Mouse (Mus musculus) liver, postnatal 0 days (tissue): ENCODE data around the gene Gm9945. TPM values are rescaled to one million over a fixed set of nuclear protein-coding genes. Genes with fewer than 3 reads are reported as not detected.

Experiments
- ATAC-seq: fragments of 200-750 bp; cut with Nextera tagmentation; 2 replicates; pipeline ENCODE4 v1.8.0; 2017; ENCODE audit warnings: mild to moderate bottlenecking, moderate library complexity
- DNase-seq: peaks from one replicate; pipeline ENCODE4 v3.0.0-alpha.2; 2016
- H3K27ac ChIP-seq: fragments of 300-500 bp; sonication (generic); 2 replicates; pipeline ENCODE4 v1.5.1; 2014; ENCODE audit warnings: antibody characterized with exemption, moderate library complexity, mild to moderate bottlenecking, low read depth
- H3K27me3 ChIP-seq: fragments of 300-500 bp; sonication (generic); 2 replicates; pipeline ENCODE4 v1.6.1; 2014; ENCODE audit warnings: low read length, control low read depth, mixed read lengths; ENCODE audit not compliant: insufficient read depth
- H3K36me3 ChIP-seq: fragments of 300-500 bp; sonication (generic); replicated peaks from 2 replicates; pipeline ENCODE4 v1.6.1; 2014; ENCODE audit warnings: mild to moderate bottlenecking, control low read depth, low read length, moderate library complexity, mixed read lengths; ENCODE audit not compliant: insufficient read depth
- H3K4me1 ChIP-seq: fragments of 300-500 bp; sonication (generic); 2 replicates; pipeline ENCODE4 v1.6.1; 2014; ENCODE audit warnings: antibody characterized with exemption, mild to moderate bottlenecking, control low read depth; ENCODE audit not compliant: insufficient read depth
- H3K4me2 ChIP-seq: fragments of 300-500 bp; sonication (generic); 2 replicates; pipeline ENCODE4 v1.6.1; 2014; ENCODE audit warnings: low read depth, mild to moderate bottlenecking, low read length, moderate library complexity, mixed read lengths
- H3K4me3 ChIP-seq: fragments of 300-500 bp; sonication (generic); 2 replicates; pipeline ENCODE4 v1.5.1; 2014; ENCODE audit warnings: low read depth, low read length
- H3K9ac ChIP-seq: fragments of 300-500 bp; sonication (generic); replicated peaks from 2 replicates; pipeline ENCODE4 v1.6.1; 2014; ENCODE audit warnings: mild to moderate bottlenecking, moderate library complexity
- H3K9me3 ChIP-seq: fragments of 300-500 bp; sonication (generic); 2 replicates; pipeline ENCODE4 v1.6.1; 2016; ENCODE audit warnings: mild to moderate bottlenecking, control low read depth, low read length, mixed read lengths
- CTCF ChIP-seq: sonication (generic); IDR thresholded peaks from 2 replicates; pipeline ENCODE4 v1.5.1; 2016; ENCODE audit warnings: antibody characterized with exemption, low read depth
- EP300 ChIP-seq: IDR thresholded peaks from 2 replicates; pipeline ENCODE4 v1.6.1; 2016; ENCODE audit warnings: antibody characterized with exemption, low read depth, mild to moderate bottlenecking
- WGBS: fragments of 180-500 bp; shearing (Covaris S2); extraction: QIAGEN DNeasy Blood & Tissue Kit; methylation state at CpG from one replicate; pipeline ENCODE4 v1.1.7; 2014; ENCODE audit not compliant: insufficient replicate concordance; 5-methylcytosine and 5-hydroxymethylcytosine counted together
- polyA plus RNA-seq: library from polyadenylated mRNA; unstranded; fragments of >200 nt; fragmentation: Nextera tagmentation; extraction: Ambion mirVana; gene quantifications from 2 replicates; pipeline ENCODE4 v1.2.1, GENCODE M21; 2015

The Gm9945 gene
- polyA plus RNA-seq, 1 experiment from 2014 or later, result 0.15 TPM

GRCm38 (mm10) chr11:53457372-53457954, 22.5 kb upstream of the Gm9945 start:
- DNase-seq (peak; percentile 37), ATAC-seq (peak; percentile 67)
- Histone ChIP-seq H3K9me3 (no peaks in the 10 kb centered on the region), H3K27ac (peak overlapping the region; percentile 89), H3K4me1 (peaks cover 5% of the 10 kb centered on the region; the same call in 1 of the 2 replicates), H3K27me3 (peaks cover 16% of the 10 kb centered on the region), H3K9ac (peak overlapping the region; percentile 67), H3K36me3 (no peaks in the 10 kb centered on the region), H3K4me3 (peak overlapping the region; percentile 60), H3K4me2 (peak overlapping the region; percentile 80)
- 15% methylated on average over 29 of the region's 29 CpGs for WGBS
- peak; percentile 47 for TF ChIP-seq CTCF
- no peak for TF ChIP-seq EP300

DNA sequence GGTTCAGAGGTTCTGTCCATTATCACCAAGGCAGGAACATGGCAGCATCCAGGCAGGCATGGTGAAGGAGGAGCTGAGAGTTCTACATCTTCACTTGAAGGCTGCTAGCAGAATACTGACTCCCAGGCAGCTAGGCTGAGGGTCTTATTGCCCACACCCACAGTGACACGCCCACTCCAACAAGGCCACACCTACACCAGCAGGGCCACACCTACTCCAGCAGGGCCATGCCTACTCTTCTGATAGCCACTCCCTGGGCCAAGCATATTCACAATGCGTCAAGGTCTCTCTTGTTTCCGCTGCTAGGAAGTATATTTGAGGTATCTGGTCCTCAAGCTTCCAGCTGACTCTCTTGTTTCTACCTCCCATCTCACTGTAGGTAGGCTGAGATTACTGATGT, 21.0 kb upstream of the Gm9945 start:
- Histone ChIP-seq H3K9ac (no peak overlapping the region), H3K4me1 (peaks cover 13% of the 10 kb centered on the region), H3K36me3 (no peaks in the 10 kb centered on the region; the same call in 1 of the 2 replicates), H3K9me3 (no peaks in the 10 kb centered on the region), H3K4me2 (no peak overlapping the region), H3K27ac (no peak overlapping the region), H3K4me3 (no peak overlapping the region), H3K27me3 (peaks cover 32% of the 10 kb centered on the region)
- no peak for DNase-seq
- WGBS, result 65% methylated on average over 3 of the region's 3 CpGs
- no peak for ATAC-seq
- TF ChIP-seq EP300 (no peak), CTCF (no peak)

DNA sequence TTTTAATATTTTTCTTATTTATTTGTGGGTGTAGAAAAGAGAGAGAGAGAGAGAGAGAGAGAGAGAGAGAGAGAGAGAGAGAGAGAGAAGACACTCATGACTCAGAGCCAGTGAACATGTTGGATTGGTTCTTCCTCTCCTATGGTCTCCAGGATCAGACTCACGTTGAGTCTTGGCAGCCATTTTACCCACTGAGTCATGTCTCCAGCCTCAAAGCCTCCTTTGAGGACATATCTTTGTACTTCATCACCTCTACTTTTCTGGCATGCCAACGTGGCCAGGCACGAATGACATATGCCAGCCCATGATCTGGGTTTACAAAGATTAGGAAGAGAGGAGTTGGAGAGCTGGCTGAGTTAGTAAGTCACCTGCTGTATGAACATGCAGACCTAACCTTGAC, 19.8 kb upstream of the Gm9945 start:
- Histone ChIP-seq H3K9ac (no peak overlapping the region), H3K27ac (no peak overlapping the region), H3K36me3 (no peaks in the 10 kb centered on the region; the same call in 1 of the 2 replicates), H3K9me3 (no peaks in the 10 kb centered on the region), H3K27me3 (peaks cover 44% of the 10 kb centered on the region), H3K4me1 (peaks cover 13% of the 10 kb centered on the region), H3K4me2 (no peak overlapping the region), H3K4me3 (no peak overlapping the region)
- ATAC-seq (no peak), DNase-seq (no peak)
- WGBS, result 68% methylated on average over 3 of the region's 3 CpGs
- no peak for TF ChIP-seq EP300

DNA sequence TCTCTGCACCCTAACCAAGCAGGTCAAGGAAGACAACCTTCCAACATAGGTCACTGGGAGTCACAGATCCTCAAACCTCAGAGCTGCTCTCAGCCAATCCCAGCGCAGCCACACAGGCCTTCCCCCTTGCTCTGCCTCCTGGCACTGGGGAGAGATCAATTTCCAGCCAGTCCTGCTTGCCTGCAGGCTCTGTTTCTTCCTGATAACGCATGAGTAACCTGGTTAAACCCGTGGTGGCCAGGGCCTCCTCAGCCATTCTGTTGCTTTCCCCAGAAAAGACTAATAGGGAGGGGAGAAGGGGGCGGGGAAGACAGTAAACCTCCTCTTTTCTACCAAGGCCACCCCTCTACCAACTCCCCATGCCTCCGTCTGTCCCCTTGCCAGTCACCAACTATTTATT, 18.2 kb upstream of the Gm9945 start:
- Histone ChIP-seq H3K9ac (no peak overlapping the region; the same call in 1 of the 2 replicates), H3K4me3 (no peak overlapping the region), H3K4me1 (peaks cover 13% of the 10 kb centered on the region), H3K36me3 (no peaks in the 10 kb centered on the region; the same call in 1 of the 2 replicates), H3K27ac (peak overlapping the region; percentile 82), H3K27me3 (peaks cover 46% of the 10 kb centered on the region), H3K4me2 (peak overlapping the region; percentile 7; the same call in 1 of the 2 replicates), H3K9me3 (no peaks in the 10 kb centered on the region)
- TF ChIP-seq EP300, result 0 out of 2 replicates have a peak, but pooled peaks have one; percentile 7
- no peak for TF ChIP-seq CTCF
- 35% methylated on average over 5 of the region's 5 CpGs for WGBS
- DNase-seq, result peak; percentile 73
- peak; percentile 66 for ATAC-seq

- no peak overlapping the region for H3K9ac ChIP-seq
- H3K27me3 ChIP-seq, result peaks cover 34% of the 10 kb centered on the region
- H3K36me3 ChIP-seq, result no peaks in the 10 kb centered on the region; the same call in 1 of the 2 replicates
- 18% methylated on average over 55 of the region's 55 CpGs for WGBS
- peak overlapping the region; percentile 58 for H3K4me2 ChIP-seq
- ATAC-seq (no peak), DNase-seq (no peak)
- H3K4me1 ChIP-seq, result peaks cover 13% of the 10 kb centered on the region
- H3K9me3 ChIP-seq, result no peaks in the 10 kb centered on the region
- H3K27ac ChIP-seq, result no peak overlapping the region
- peak overlapping the region; percentile 25 for H3K4me3 ChIP-seq
- no peak for TF ChIP-seq CTCF
- no peak for TF ChIP-seq EP300
Observed at GRCm38 (mm10) chr11:53463551-53464424, 16.2 kb upstream of the Gm9945 start.

GRCm38 (mm10) chr11:53466231-53466971, 13.6 kb upstream of the Gm9945 start:
- DNase-seq (peak; percentile 78), ATAC-seq (no peak)
- Histone ChIP-seq H3K9ac (no peak overlapping the region), H3K36me3 (no peaks in the 10 kb centered on the region; the same call in 1 of the 2 replicates), H3K4me3 (0 out of 2 replicates have a peak overlapping the region, but pooled peaks have one; percentile 13), H3K9me3 (no peaks in the 10 kb centered on the region), H3K27me3 (peaks cover 46% of the 10 kb centered on the region), H3K4me1 (peaks cover 17% of the 10 kb centered on the region), H3K27ac (no peak overlapping the region), H3K4me2 (peak overlapping the region; percentile 59)
- TF ChIP-seq CTCF, result peak; percentile 80
- TF ChIP-seq EP300, result no peak
- WGBS, result 24% methylated on average over 40 of the region's 40 CpGs
